Mouse (Mus musculus) G1E (cell line): ENCODE measurements around the gene Zfp423.

Experiments used
- CTCF ChIP-seq: IDR thresholded peaks from 2 replicates; pipeline ENCODE4 v1.5.1; 2012; ENCODE audit warnings: low read depth, low read length, inconsistent platforms, mixed read lengths
- GATA2 ChIP-seq: IDR thresholded peaks from 2 replicates; pipeline ENCODE4 v1.6.1; 2012; ENCODE audit warnings: low read depth, low read length, inconsistent platforms, borderline replicate concordance
- POLR2AphosphoS5 ChIP-seq: IDR thresholded peaks from 2 replicates; pipeline ENCODE4 v1.6.1; 2012; ENCODE audit warnings: low read depth, low read length, inconsistent platforms; ENCODE audit not compliant: insufficient replicate concordance
- TAL1 ChIP-seq: conservative IDR thresholded peaks from 2 replicates; pipeline ENCODE4 v1.6.1; 2012; ENCODE audit warnings: low read depth, low read length, inconsistent platforms, mixed read lengths

GRCm38 (mm10) chr8:87693741-87694140, 265.7 kb downstream of the Zfp423 start:
- TF ChIP-seq TAL1 (no peak), CTCF (no peak), POLR2AphosphoS5 (no peak), GATA2 (no peak)
